Mouse (Mus musculus): Measurements from ENCODE around the gene Slc27a3.

Gene Slc27a3

GRCm38 (mm10) chr3:90342853-90343252 is 46.9 kb downstream of the Slc27a3 start:
- DNase-seq (ENCODE audit: low spot score in 2 of 2): peak in 1 of 2 experiments; percentile 14

GRCm38 (mm10) chr3:90340177-90340576 is 49.6 kb downstream of the Slc27a3 start:
- no peak for DNase-seq (ENCODE audit: low spot score in 2 of 2)

DNA sequence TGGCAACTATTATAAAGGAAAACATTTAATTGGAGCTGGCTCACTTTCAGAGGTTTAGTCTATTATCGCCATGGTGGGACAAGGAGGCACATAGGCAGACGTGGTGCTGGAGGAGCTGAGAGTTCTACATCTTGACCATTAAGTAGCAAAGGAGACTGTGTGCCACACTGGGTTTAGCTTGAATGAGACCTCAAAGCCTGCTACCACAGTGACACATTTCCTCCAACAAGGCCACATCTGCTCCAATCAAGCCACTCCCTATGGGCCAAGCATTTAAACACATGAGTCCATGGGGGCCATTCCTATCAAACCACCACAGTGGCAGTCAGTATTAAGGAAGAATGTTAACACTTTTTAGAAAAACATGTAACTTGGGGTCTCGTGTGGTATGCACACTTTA is 51.5 kb downstream of the Slc27a3 start:
- no peak for DNase-seq (ENCODE audit: low spot score in 2 of 2)

DNA sequence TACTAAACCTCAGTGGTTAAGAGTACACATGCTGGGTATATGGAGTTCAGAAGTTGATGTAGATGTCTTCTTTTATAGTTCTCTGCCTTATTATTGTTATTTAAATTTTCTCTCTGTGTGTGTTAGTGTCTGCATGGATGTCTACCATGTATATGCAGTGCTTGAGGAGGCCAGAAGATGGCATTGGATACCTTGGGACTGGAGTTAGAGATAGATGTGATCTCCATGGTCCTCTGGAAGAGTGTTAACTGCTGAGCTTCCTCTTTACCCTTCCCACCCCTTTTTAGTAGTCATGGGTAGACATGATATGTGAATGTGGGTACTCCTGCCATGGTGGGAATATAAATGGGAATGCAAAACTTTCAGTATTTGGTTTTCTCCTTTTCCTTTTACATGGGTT is 54.2 kb downstream of the Slc27a3 start:
- DNase-seq (ENCODE audit: low spot score in 2 of 2): no peak
